Mouse (Mus musculus) hindbrain, embryonic 13.5 days (tissue): ENCODE data around the gene Arid3b. TPM values are rescaled to one million over a fixed set of nuclear protein-coding genes. Genes with fewer than 3 reads are reported as not detected.

Source experiments
- ATAC-seq: fragments of 200-750 bp; cut with Nextera tagmentation; 2 replicates; pipeline ENCODE4 v1.8.0; 2017; ENCODE audit warnings: moderate TSS enrichment; ENCODE audit not compliant: low FRiP score
- H3K27ac ChIP-seq: fragments of 300-500 bp; sonication (generic); 2 replicates; pipeline ENCODE4 v1.5.1; 2015; ENCODE audit warnings: inconsistent platforms, mild to moderate bottlenecking, moderate library complexity
- H3K27me3 ChIP-seq: fragments of 300-500 bp; sonication (generic); 2 replicates; pipeline ENCODE4 v1.6.1; 2015; ENCODE audit warnings: mild to moderate bottlenecking, inconsistent platforms
- H3K36me3 ChIP-seq: fragments of 300-500 bp; sonication (generic); 2 replicates; pipeline ENCODE4 v1.6.1; 2015; ENCODE audit warnings: mild to moderate bottlenecking, inconsistent platforms
- H3K4me1 ChIP-seq: fragments of 300-500 bp; sonication (generic); replicated peaks from 2 replicates; pipeline ENCODE4 v1.6.1; 2015; ENCODE audit warnings: inconsistent platforms
- H3K4me2 ChIP-seq: fragments of 300-500 bp; sonication (generic); 2 replicates; pipeline ENCODE4 v1.6.1; 2015; ENCODE audit warnings: inconsistent platforms, mild to moderate bottlenecking, moderate library complexity
- H3K4me3 ChIP-seq: fragments of 300-500 bp; sonication (generic); 2 replicates; pipeline ENCODE4 v1.5.1; 2015; ENCODE audit warnings: mild to moderate bottlenecking, inconsistent platforms
- H3K9ac ChIP-seq: fragments of 300-500 bp; sonication (generic); 2 replicates; pipeline ENCODE4 v1.6.1; 2015; ENCODE audit warnings: mild to moderate bottlenecking, inconsistent platforms
- H3K9me3 ChIP-seq: fragments of 300-500 bp; sonication (generic); 2 replicates; pipeline ENCODE4 v1.6.1; 2016; ENCODE audit warnings: inconsistent platforms
- WGBS: fragments of 180-500 bp; shearing (Covaris S2); methylation state at CpG from one replicate; pipeline ENCODE4 v1.1.7; 2015; 5-methylcytosine and 5-hydroxymethylcytosine counted together
- polyA plus RNA-seq: library from polyadenylated mRNA; unstranded; fragments of >200 nt; fragmentation: Nextera tagmentation; extraction: Ambion mirVana; gene quantifications from 2 replicates; pipeline ENCODE4 v1.2.1, GENCODE M21; 2015

Gene Arid3b
- polyA plus RNA-seq, 1 experiment from 2014 or later = 10.9 TPM

DNA sequence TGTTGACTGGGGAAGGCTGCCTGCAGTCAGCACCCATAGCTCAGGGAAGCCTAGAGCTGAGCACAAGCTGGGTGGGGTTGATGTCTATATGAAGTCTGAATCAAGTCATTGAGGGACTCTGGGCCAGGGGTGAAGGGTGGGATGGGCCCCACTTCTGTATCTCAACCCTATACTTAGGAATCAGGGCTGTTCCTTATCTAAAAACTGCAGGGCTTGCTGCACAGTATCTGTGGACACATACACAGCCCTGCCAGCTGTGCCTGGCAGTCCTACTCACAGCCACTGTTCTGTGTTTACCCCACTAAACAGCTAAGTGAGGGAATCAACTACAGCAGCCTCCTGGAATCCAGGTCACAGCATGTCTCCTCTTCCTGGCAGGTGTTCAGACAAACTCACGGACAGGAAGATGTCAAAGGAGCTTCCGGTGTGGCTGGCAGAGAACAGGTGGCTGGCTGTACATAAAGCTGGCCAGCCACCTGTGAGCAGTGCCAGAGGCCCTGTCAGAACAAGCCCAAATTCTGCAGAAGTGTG lies 67.0 kb downstream of the Arid3b start:
- H3K4me1 ChIP-seq = peaks cover 10% of the 10 kb centered on the region
- WGBS = 71% methylated on average over 2 of the region's 2 CpGs
- H3K9me3 ChIP-seq = no peaks in the 10 kb centered on the region
- H3K9ac ChIP-seq = 0 out of 2 replicates have a peak overlapping the region, but pooled peaks have one; percentile 25
- no peaks in the 10 kb centered on the region for H3K27me3 ChIP-seq
- H3K4me2 ChIP-seq = no peak overlapping the region
- H3K27ac ChIP-seq = no peak overlapping the region
- ATAC-seq = no peak
- H3K36me3 ChIP-seq = no peaks in the 10 kb centered on the region
- no peak overlapping the region for H3K4me3 ChIP-seq

- Histone ChIP-seq H3K9me3 (no peaks in the 10 kb centered on the region), H3K4me2 (no peak overlapping the region), H3K27me3 (no peaks in the 10 kb centered on the region), H3K27ac (no peak overlapping the region), H3K4me1 (peaks cover 30% of the 10 kb centered on the region), H3K9ac (no peak overlapping the region), H3K36me3 (no peaks in the 10 kb centered on the region), H3K4me3 (no peak overlapping the region)
- WGBS = 94% methylated on average over 4 of the region's 4 CpGs
- no peak for ATAC-seq
Measured at GRCm38 (mm10) chr9:57767231-57767630, 69.4 kb downstream of the Arid3b start.

DNA sequence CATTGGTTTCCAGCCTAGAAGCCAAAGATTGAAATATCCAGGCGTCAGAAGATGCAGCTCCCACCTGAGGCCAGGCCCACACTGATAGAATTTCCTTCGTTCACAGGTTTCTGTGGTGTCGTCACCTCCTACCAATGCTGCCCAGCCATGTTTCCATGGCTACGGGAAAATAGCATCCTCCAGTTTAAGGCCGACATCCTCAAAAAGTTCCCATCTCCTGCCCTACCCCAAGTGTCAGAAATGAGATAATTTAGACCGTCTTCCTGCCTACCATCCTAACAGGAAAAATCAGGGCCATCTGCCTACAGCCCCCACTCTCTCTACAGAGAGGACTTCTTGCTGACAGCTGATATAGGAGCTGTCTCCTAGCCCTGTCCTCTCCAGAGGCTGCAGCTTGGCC lies 70.2 kb downstream of the Arid3b start:
- 35% methylated on average over 6 of the region's 6 CpGs for WGBS
- Histone ChIP-seq H3K4me2 (peak overlapping the region; percentile 99), H3K36me3 (peaks cover 3% of the 10 kb centered on the region), H3K4me3 (peak overlapping the region; percentile 95), H3K27me3 (no peaks in the 10 kb centered on the region), H3K4me1 (peaks cover 38% of the 10 kb centered on the region), H3K9me3 (no peaks in the 10 kb centered on the region), H3K9ac (peak overlapping the region; percentile 92), H3K27ac (peak overlapping the region; percentile 99)
- ATAC-seq = no peak

DNA sequence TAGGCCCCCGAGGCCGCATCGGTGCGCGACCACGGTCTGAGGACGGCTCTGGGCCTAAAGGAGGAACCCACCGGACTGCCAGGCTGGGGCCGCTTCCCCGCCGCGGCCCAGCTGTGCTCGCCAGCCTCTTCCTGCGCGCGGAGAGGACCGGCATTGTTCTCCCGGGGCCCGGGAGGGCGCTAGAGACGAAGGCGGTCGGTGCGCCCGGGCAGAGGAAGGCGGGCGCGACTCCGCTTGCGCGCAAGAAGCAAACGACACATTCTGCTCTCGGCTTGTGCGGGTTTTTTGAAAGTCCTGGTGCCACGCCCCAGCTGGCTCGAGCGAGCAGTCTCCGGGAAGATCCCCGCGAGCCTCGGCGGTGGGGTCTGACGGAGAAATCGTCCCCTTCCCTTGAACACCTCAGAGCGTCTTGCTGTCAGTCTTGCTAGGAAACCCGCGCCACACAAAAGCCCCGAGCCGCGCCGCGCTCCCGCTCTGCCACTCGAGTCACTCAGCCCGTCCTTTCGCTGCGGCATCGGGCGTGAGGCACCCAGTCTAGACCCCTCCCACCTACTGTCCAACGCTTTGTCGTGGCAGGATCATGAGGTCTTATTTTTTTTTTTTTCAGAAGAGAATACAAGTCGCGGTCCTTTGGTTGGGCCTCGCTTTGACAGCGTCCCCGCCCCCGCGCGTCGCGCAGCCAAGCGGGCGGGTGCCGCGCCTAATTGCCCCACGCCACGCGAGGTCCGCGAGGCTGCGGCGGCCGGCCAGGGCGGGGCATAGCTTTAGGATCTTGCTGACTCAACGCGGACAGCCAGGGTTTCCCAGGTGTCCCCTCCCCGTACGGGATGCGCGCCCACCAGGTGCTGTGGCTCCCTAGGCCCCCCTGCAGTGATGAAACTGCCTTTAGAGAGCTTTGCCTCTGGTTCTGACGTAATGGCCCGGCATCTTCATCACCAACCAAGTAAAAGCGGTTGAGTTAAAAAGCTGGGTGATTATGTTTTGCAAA lies 70.9 kb downstream of the Arid3b start, which contains the start of gene Clk3:
TSS of gene Clk3 (minus strand) at position 497 of the 988 bp plus-strand sequence.
- peak; percentile 40 for ATAC-seq
- Histone ChIP-seq H3K4me1 (peaks cover 42% of the 10 kb centered on the region), H3K4me3 (peak within 1 kb of the TSS; percentile 95), H3K9me3 (no peaks in the 10 kb centered on the region), H3K4me2 (peak within 1 kb of the TSS; percentile 99), H3K36me3 (peaks cover 11% of the 10 kb centered on the region), H3K27me3 (no peaks in the 10 kb centered on the region), H3K27ac (peak within 1 kb of the TSS; percentile 99), H3K9ac (peak within 1 kb of the TSS; percentile 92)
- WGBS = under 1% methylated on average over 93 of the region's 93 CpGs

- Histone ChIP-seq H3K9me3 (no peaks in the 10 kb centered on the region), H3K36me3 (peaks cover 18% of the 10 kb centered on the region), H3K4me1 (peaks cover 42% of the 10 kb centered on the region), H3K4me2 (peak overlapping the region; percentile 99), H3K4me3 (peak overlapping the region; percentile 95), H3K27me3 (no peaks in the 10 kb centered on the region), H3K9ac (peak overlapping the region; percentile 92), H3K27ac (peak overlapping the region; percentile 99)
- 0% methylated on average over 35 of the region's 45 CpGs for WGBS
- ATAC-seq = peak; percentile 92
Measured at GRCm38 (mm10) chr9:57764974-57765363, 71.6 kb downstream of the Arid3b start.

- peak overlapping the region; percentile 99 for H3K27ac ChIP-seq
- H3K27me3 ChIP-seq = no peaks in the 10 kb centered on the region
- 1% methylated on average over 55 of the region's 57 CpGs for WGBS
Measured at GRCm38 (mm10) chr9:57764147-57764973, 72.2 kb downstream of the Arid3b start.

DNA sequence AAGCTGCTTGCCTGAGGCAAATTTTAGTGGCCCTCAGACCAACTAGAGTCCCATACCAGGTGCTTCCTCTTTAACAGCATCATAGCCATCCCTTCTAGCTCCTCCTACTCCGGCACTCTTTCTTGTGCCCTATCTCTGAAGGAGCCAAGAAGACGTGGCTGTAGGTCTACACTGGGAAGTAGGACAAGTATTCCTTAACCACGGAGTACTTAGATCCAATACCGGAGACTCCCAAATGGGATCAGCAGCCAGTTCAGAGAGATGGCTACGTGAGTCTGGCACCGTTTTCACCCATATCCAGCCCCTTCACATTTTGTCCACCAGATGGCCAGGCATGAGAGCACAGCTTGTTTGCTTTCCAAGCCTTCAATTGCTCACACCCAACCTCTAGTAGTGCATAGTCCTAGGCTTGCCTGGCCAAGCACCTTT lies 74.0 kb downstream of the Arid3b start:
- Histone ChIP-seq H3K4me1 (peaks cover 42% of the 10 kb centered on the region), H3K9ac (peak overlapping the region; percentile 92), H3K27me3 (no peaks in the 10 kb centered on the region), H3K4me2 (peak overlapping the region; percentile 99), H3K9me3 (no peaks in the 10 kb centered on the region), H3K4me3 (peak overlapping the region; percentile 95; the same call in 1 of the 2 replicates), H3K27ac (no peak overlapping the region), H3K36me3 (peaks cover 42% of the 10 kb centered on the region)
- WGBS = 61% methylated on average over 6 of the region's 6 CpGs
- ATAC-seq = no peak

More at GRCm38 (mm10) chr9:57764147-57764973, 72.2 kb downstream of the Arid3b start:
- peak; percentile 57 for ATAC-seq
- Histone ChIP-seq H3K9ac (peak overlapping the region; percentile 92), H3K36me3 (peaks cover 24% of the 10 kb centered on the region), H3K9me3 (no peaks in the 10 kb centered on the region), H3K4me1 (peaks cover 42% of the 10 kb centered on the region), H3K4me3 (peak overlapping the region; percentile 95), H3K4me2 (peak overlapping the region; percentile 99)

- no peak overlapping the region for H3K27ac ChIP-seq
- H3K36me3 ChIP-seq = peaks cover 49% of the 10 kb centered on the region
- no peak for ATAC-seq
- WGBS = 95% methylated on average over 13 of the region's 13 CpGs
- no peaks in the 10 kb centered on the region for H3K27me3 ChIP-seq
- peak overlapping the region; percentile 99; the same call in 1 of the 2 replicates for H3K4me2 ChIP-seq
- H3K4me3 ChIP-seq = no peak overlapping the region
- peaks cover 42% of the 10 kb centered on the region for H3K4me1 ChIP-seq
- peak overlapping the region; percentile 92 for H3K9ac ChIP-seq
- H3K9me3 ChIP-seq = no peaks in the 10 kb centered on the region
Measured at GRCm38 (mm10) chr9:57761563-57762551, 74.7 kb downstream of the Arid3b start.

DNA sequence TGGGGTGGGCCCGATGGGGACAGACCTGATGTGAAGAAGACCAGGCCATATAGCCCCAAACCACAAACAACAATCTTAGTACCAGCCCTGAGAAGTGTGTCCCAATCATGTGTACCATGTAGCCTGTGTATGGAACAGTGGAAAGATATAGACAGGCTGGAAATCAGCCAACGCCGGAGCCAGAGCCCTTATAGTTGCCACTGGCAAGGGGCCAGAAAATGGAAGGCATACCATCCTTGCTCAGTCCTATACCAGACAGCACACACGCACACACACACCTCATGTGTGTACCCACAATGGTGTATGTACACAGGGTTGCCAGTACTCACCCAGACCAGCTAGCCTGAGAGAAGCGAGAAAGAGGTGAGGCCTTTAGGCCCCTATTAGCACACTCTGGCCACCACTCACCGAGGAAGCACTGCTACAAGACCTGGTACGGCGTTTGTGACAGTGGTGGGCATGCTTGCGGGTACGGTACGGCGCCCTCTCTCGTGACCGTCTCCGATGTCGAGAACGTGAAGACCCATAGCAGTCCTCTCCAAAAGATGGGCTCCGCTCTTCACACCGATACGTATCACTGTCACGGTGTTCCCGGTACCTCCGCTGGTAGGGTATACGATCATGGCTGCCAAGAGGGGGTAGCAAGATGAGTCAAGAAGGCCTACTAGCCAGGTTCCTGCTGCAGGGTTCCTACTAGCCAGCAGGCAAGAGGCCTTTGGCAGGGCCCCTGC lies 76.0 kb downstream of the Arid3b start:
- no peak for ATAC-seq
- Histone ChIP-seq H3K4me1 (peaks cover 32% of the 10 kb centered on the region), H3K9me3 (no peaks in the 10 kb centered on the region), H3K4me3 (no peak overlapping the region), H3K27me3 (no peaks in the 10 kb centered on the region), H3K36me3 (peaks cover 55% of the 10 kb centered on the region), H3K27ac (no peak overlapping the region), H3K9ac (no peak overlapping the region), H3K4me2 (no peak overlapping the region)
- 94% methylated on average over 24 of the region's 24 CpGs for WGBS

- Histone ChIP-seq H3K36me3 (peaks cover 68% of the 10 kb centered on the region), H3K4me2 (no peak overlapping the region), H3K4me3 (no peak overlapping the region), H3K27ac (no peak overlapping the region), H3K4me1 (peaks cover 32% of the 10 kb centered on the region), H3K9me3 (no peaks in the 10 kb centered on the region), H3K9ac (no peak overlapping the region), H3K27me3 (no peaks in the 10 kb centered on the region)
- 30% methylated on average over 6 of the region's 6 CpGs for WGBS
- no peak for ATAC-seq
Measured at GRCm38 (mm10) chr9:57759289-57759688, 77.3 kb downstream of the Arid3b start.
